Mouse (Mus musculus): ENCODE data around the gene Pcnp. TPM values are rescaled to one million over a fixed set of nuclear protein-coding genes. Genes with fewer than 3 reads are reported as not detected.

The Pcnp gene
- polyA plus RNA-seq (2014; fragmentation: Illumina TruSeq; extraction: RNeasy Lipid Tissue Mini Kit (QIAGEN cat#74804); ENCODE audit: low replicate concordance) = 304 TPM

GRCm38 (mm10) chr16:56029661-56030082 lies at the start of gene Pcnp:
TSS of gene Pcnp (minus strand) at chr16:56029739.

GRCm38 (mm10) chr16:56048038-56048437 lies 18.5 kb upstream of the Pcnp start, which contains the start of gene Senp7:
TSS of gene Senp7 (plus strand) at chr16:56048338.

GRCm38 (mm10) chr16:56037138-56038010 lies 7.8 kb upstream of the Pcnp start, which contains the start of gene Trmt10c:
TSS of gene Trmt10c (minus strand) at chr16:56037819.

GRCm38 (mm10) chr16:55973431-55974255 lies 55.9 kb downstream of the Pcnp start, which contains the start of gene Zbtb11:
TSS of gene Zbtb11 (plus strand) at chr16:55973883.

GRCm38 (mm10) chr16:55966212-55966871 lies 63.2 kb downstream of the Pcnp start, which contains the start of gene Rpl24:
TSS of gene Rpl24 (plus strand) at chr16:55966275.

Other genes starting within 250 kb of the Pcnp start
- 75.0 TPM for gene Nfkbiz, start 190.8 kb downstream of the Pcnp start, polyA plus RNA-seq (2014; fragmentation: Illumina TruSeq; extraction: RNeasy Lipid Tissue Mini Kit (QIAGEN cat#74804); ENCODE audit: low replicate concordance)
- 0.82 TPM for gene Nxpe3, start 134.5 kb downstream of the Pcnp start, polyA plus RNA-seq (2014; fragmentation: Illumina TruSeq; extraction: RNeasy Lipid Tissue Mini Kit (QIAGEN cat#74804); ENCODE audit: low replicate concordance)
- gene Cep97, start 94.9 kb downstream of the Pcnp start, polyA plus RNA-seq (2014; fragmentation: Illumina TruSeq; extraction: RNeasy Lipid Tissue Mini Kit (QIAGEN cat#74804); ENCODE audit: low replicate concordance) = 4.3 TPM
- 291 TPM for gene Rpl24, start 63.5 kb downstream of the Pcnp start, polyA plus RNA-seq (2014; fragmentation: Illumina TruSeq; extraction: RNeasy Lipid Tissue Mini Kit (QIAGEN cat#74804); ENCODE audit: low replicate concordance)
- 34.0 TPM for gene Zbtb11, start 55.9 kb downstream of the Pcnp start, polyA plus RNA-seq (2014; fragmentation: Illumina TruSeq; extraction: RNeasy Lipid Tissue Mini Kit (QIAGEN cat#74804); ENCODE audit: low replicate concordance)
- gene Trmt10c, start 8.1 kb upstream of the Pcnp start, polyA plus RNA-seq (2014; fragmentation: Illumina TruSeq; extraction: RNeasy Lipid Tissue Mini Kit (QIAGEN cat#74804); ENCODE audit: low replicate concordance) = 46.0 TPM
- gene Senp7, start 18.6 kb upstream of the Pcnp start, polyA plus RNA-seq (2014; fragmentation: Illumina TruSeq; extraction: RNeasy Lipid Tissue Mini Kit (QIAGEN cat#74804); ENCODE audit: low replicate concordance) = 33.7 TPM
- 3.8 TPM for gene Impg2, start 174.6 kb upstream of the Pcnp start, polyA plus RNA-seq (2014; fragmentation: Illumina TruSeq; extraction: RNeasy Lipid Tissue Mini Kit (QIAGEN cat#74804); ENCODE audit: low replicate concordance)